Mouse (Mus musculus): ENCODE results near the gene Slx1b. TPM values are rescaled to one million over a fixed set of nuclear protein-coding genes. Genes with fewer than 3 reads are reported as not detected.

Slx1b gene
- polyA plus RNA-seq, 1 experiment from 2014 or later, result 6.1 TPM

DNA sequence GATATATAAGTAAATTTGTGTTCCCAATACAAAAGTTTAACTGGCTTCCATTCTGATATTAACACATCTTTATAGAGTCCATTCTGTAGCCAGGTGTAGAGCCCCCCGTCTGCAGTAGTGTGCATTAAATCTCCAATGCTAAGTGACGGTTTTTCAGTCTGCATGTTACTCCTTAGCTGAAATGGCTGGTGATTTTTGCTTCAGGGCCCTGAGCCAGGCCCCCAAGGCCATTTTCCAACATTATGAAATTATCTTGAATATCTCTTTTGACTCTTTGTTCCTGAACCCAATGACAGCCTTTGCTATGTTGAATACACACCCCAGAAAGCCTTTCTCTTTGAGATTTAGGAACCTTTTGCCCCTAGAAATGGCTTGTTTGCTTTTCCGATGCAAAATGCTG, 35.8 kb downstream of the Slx1b start:
- no peak overlapping the region for H3K9ac ChIP-seq (ENCODE audit: low read depth, low read length)
- H3K4me2 ChIP-seq, result no peak overlapping the region
- 85% methylated on average over 3 of the region's 3 CpGs for WGBS (ENCODE audit: insufficient replicate concordance)
- H3K4me3 ChIP-seq (ENCODE audit: low read depth, low read length), result no peak overlapping the region
- H3K27me3 ChIP-seq (ENCODE audit: control insufficient read depth, insufficient read depth, low read length), result no peaks in the 10 kb centered on the region
- H3K36me3 ChIP-seq (ENCODE audit: control insufficient read depth, insufficient read depth, low read length), result no peaks in the 10 kb centered on the region
- no peak overlapping the region for H3K27ac ChIP-seq (ENCODE audit: low read depth, low read length)
- H3K9me3 ChIP-seq (replicated peaks; ENCODE audit: control insufficient read depth, low read length), result no peaks in the 10 kb centered on the region
- H3K4me1 ChIP-seq (ENCODE audit: control insufficient read depth, insufficient read depth, low read length), result no peaks in the 10 kb centered on the region
- ATAC-seq (replicated peaks; ENCODE audit: insufficient number of reproducible peaks, low FRiP score, low TSS enrichment), result no peak

- Histone ChIP-seq H3K9ac (ENCODE audit: low read depth, low read length) (no peak overlapping the region), H3K36me3 (ENCODE audit: control insufficient read depth, insufficient read depth, low read length) (no peaks in the 10 kb centered on the region), H3K4me1 (ENCODE audit: control insufficient read depth, insufficient read depth, low read length) (no peaks in the 10 kb centered on the region), H3K27ac (ENCODE audit: low read depth, low read length) (no peak overlapping the region), H3K9me3 (replicated peaks; ENCODE audit: control insufficient read depth, low read length) (no peaks in the 10 kb centered on the region), H3K4me2 (no peak overlapping the region), H3K4me3 (ENCODE audit: low read depth, low read length) (no peak overlapping the region), H3K27me3 (ENCODE audit: control insufficient read depth, insufficient read depth, low read length) (no peaks in the 10 kb centered on the region)
- 79% methylated on average over 1 of the region's 1 CpGs for WGBS (ENCODE audit: insufficient replicate concordance)
- ATAC-seq (replicated peaks; ENCODE audit: insufficient number of reproducible peaks, low FRiP score, low TSS enrichment), result no peak
Observed at GRCm38 (mm10) chr7:126657522-126657921, 38.1 kb downstream of the Slx1b start.

- H3K9me3 ChIP-seq (replicated peaks; ENCODE audit: control insufficient read depth, low read length), result no peaks in the 10 kb centered on the region
- ATAC-seq (replicated peaks; ENCODE audit: insufficient number of reproducible peaks, low FRiP score, low TSS enrichment), result no peak
- WGBS (ENCODE audit: insufficient replicate concordance), result 83% methylated on average over 3 of the region's 3 CpGs
- no peak overlapping the region for H3K4me2 ChIP-seq
- no peak overlapping the region for H3K4me3 ChIP-seq (ENCODE audit: low read depth, low read length)
- H3K36me3 ChIP-seq (ENCODE audit: control insufficient read depth, insufficient read depth, low read length), result no peaks in the 10 kb centered on the region
- H3K9ac ChIP-seq (ENCODE audit: low read depth, low read length), result no peak overlapping the region
- H3K27me3 ChIP-seq (ENCODE audit: control insufficient read depth, insufficient read depth, low read length), result no peaks in the 10 kb centered on the region
- H3K4me1 ChIP-seq (ENCODE audit: control insufficient read depth, insufficient read depth, low read length), result peaks cover 2% of the 10 kb centered on the region; the same call in 1 of the 2 replicates
- H3K27ac ChIP-seq (ENCODE audit: low read depth, low read length), result no peak overlapping the region
Observed at GRCm38 (mm10) chr7:126655695-126656094, 39.9 kb downstream of the Slx1b start.

DNA sequence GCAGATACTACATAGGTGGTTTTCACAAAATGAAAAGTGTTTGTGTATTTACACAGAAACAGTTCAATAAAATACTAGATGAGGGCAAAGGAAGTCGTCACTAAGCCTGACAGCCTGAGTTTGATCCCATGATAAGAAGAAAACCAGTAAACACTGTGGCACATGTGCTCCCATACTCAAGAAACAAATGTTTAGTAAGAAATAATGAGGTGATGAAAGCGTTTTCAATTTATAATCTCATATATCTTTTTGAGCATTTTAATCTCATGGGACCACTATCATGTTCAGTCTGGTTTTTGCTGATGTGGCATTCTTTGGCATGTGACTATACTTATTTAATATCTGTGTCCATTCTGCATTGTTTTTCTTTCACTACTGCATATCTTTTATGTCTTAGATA, 41.6 kb downstream of the Slx1b start:
- ATAC-seq (replicated peaks; ENCODE audit: insufficient number of reproducible peaks, low FRiP score, low TSS enrichment), result no peak
- 82% methylated on average over 2 of the region's 2 CpGs for WGBS (ENCODE audit: insufficient replicate concordance)
- Histone ChIP-seq H3K9me3 (replicated peaks; ENCODE audit: control insufficient read depth, low read length) (no peaks in the 10 kb centered on the region), H3K27me3 (ENCODE audit: control insufficient read depth, insufficient read depth, low read length) (no peaks in the 10 kb centered on the region), H3K36me3 (ENCODE audit: control insufficient read depth, insufficient read depth, low read length) (no peaks in the 10 kb centered on the region), H3K4me2 (no peak overlapping the region), H3K9ac (ENCODE audit: low read depth, low read length) (no peak overlapping the region), H3K4me1 (ENCODE audit: control insufficient read depth, insufficient read depth, low read length) (peaks cover 7% of the 10 kb centered on the region; the same call in 1 of the 2 replicates), H3K27ac (ENCODE audit: low read depth, low read length) (no peak overlapping the region), H3K4me3 (ENCODE audit: low read depth, low read length) (no peak overlapping the region)

DNA sequence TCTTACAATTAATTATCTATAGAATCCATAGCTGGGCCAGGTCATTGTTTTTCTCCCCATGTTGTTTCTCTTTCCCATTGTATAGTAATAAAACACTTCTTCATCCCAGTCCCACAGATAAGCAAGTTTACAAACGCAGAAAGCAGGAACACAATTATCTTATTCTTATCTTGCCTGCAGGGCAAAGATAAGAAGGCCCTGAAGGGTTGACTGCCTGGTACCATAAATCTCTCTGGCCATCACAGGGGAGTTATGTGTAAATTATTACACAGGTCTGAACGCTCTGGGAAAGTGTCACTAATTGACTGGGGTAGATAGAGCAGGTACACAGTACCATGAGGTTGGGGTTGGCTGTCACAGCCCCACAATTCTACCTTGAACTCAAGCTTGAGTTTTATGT, 44.7 kb downstream of the Slx1b start:
- ATAC-seq (replicated peaks; ENCODE audit: insufficient number of reproducible peaks, low FRiP score, low TSS enrichment), result no peak
- Histone ChIP-seq H3K9ac (ENCODE audit: low read depth, low read length) (no peak overlapping the region), H3K4me3 (ENCODE audit: low read depth, low read length) (no peak overlapping the region), H3K27me3 (ENCODE audit: control insufficient read depth, insufficient read depth, low read length) (no peaks in the 10 kb centered on the region), H3K27ac (ENCODE audit: low read depth, low read length) (no peak overlapping the region), H3K4me1 (ENCODE audit: control insufficient read depth, insufficient read depth, low read length) (peaks cover 7% of the 10 kb centered on the region; the same call in 1 of the 2 replicates), H3K9me3 (replicated peaks; ENCODE audit: control insufficient read depth, low read length) (no peaks in the 10 kb centered on the region), H3K4me2 (no peak overlapping the region), H3K36me3 (ENCODE audit: control insufficient read depth, insufficient read depth, low read length) (no peaks in the 10 kb centered on the region)
- WGBS (ENCODE audit: insufficient replicate concordance), result 39% methylated on average over 2 of the region's 2 CpGs

DNA sequence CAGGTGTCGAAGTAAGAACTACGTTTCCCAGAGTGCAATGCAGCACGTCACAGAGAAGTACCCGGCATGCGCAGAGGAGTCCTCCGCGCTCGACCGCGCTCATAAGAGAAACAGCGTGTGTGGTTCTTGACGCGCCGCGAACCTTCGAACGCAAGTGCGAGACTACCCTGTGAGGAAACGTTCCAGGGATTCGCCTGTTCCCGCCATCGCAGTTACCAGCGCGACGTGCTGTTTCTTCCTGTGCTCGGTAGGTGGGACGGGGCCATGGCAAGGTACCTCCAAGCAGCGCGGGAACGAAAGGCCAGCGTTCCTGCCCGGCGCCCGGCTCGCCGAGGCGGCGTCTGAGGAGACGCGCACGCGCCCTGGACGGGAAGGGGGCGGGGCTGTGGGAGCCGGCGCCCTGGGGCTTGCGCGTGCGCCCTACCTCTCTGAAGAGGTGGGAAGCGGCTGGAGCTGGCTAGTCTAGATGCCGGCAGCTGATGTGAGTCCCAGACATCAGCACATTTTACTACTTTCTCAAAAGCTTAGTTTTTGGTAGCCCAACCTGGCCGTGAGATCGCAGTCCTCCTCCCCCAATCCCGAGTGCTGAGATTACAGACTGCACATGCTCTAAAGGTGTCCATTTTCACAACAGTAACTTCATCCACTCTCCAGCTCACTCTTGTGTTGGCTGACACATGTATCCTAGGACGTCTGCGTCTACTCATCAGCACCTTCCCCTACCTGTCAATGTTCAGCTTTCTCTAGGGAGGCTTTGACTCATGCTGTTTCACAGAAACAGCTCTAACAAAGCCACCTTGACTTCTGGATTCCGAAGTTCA, 46.1 kb downstream of the Slx1b start, which contains the start of gene Sgf29:
Gene Sgf29, plus strand, starts transcription at position 79 of the 821 bp plus-strand sequence.
- Histone ChIP-seq H3K27me3 (ENCODE audit: control insufficient read depth, insufficient read depth, low read length) (no peaks in the 10 kb centered on the region), H3K36me3 (ENCODE audit: control insufficient read depth, insufficient read depth, low read length) (no peaks in the 10 kb centered on the region), H3K4me2 (peak within 1 kb of the TSS; percentile 77), H3K9ac (ENCODE audit: low read depth, low read length) (peak within 1 kb of the TSS; percentile 71), H3K4me3 (ENCODE audit: low read depth, low read length) (peak within 1 kb of the TSS; percentile 58), H3K27ac (ENCODE audit: low read depth, low read length) (peak within 1 kb of the TSS; percentile 94), H3K9me3 (replicated peaks; ENCODE audit: control insufficient read depth, low read length) (no peaks in the 10 kb centered on the region), H3K4me1 (ENCODE audit: control insufficient read depth, insufficient read depth, low read length) (peaks cover 7% of the 10 kb centered on the region; the same call in 1 of the 2 replicates)
- ATAC-seq (replicated peaks; ENCODE audit: insufficient number of reproducible peaks, low FRiP score, low TSS enrichment), result peak; percentile 95
- WGBS (ENCODE audit: insufficient replicate concordance), result 1% methylated on average over 57 of the region's 57 CpGs

- no peak overlapping the region for H3K27ac ChIP-seq (ENCODE audit: low read depth, low read length)
- no peaks in the 10 kb centered on the region for H3K36me3 ChIP-seq (ENCODE audit: control insufficient read depth, insufficient read depth, low read length)
- H3K4me2 ChIP-seq, result peak overlapping the region; percentile 77; the same call in 1 of the 2 replicates
- no peaks in the 10 kb centered on the region for H3K27me3 ChIP-seq (ENCODE audit: control insufficient read depth, insufficient read depth, low read length)
- no peak overlapping the region for H3K9ac ChIP-seq (ENCODE audit: low read depth, low read length)
- H3K9me3 ChIP-seq (replicated peaks; ENCODE audit: control insufficient read depth, low read length), result no peaks in the 10 kb centered on the region
- ATAC-seq (replicated peaks; ENCODE audit: insufficient number of reproducible peaks, low FRiP score, low TSS enrichment), result no peak
- peaks cover 7% of the 10 kb centered on the region; the same call in 1 of the 2 replicates for H3K4me1 ChIP-seq (ENCODE audit: control insufficient read depth, insufficient read depth, low read length)
- peak overlapping the region; percentile 58; the same call in 1 of the 2 replicates for H3K4me3 ChIP-seq (ENCODE audit: low read depth, low read length)
- 68% methylated on average over 4 of the region's 4 CpGs for WGBS (ENCODE audit: insufficient replicate concordance)
Observed at GRCm38 (mm10) chr7:126648486-126648885, 47.1 kb downstream of the Slx1b start.

- WGBS (ENCODE audit: insufficient replicate concordance), result 58% methylated on average over 5 of the region's 5 CpGs
- no peak overlapping the region for H3K27ac ChIP-seq (ENCODE audit: low read depth, low read length)
Observed at GRCm38 (mm10) chr7:126645708-126646107, 49.9 kb downstream of the Slx1b start.

GRCm38 (mm10) chr7:126644914-126645313, 50.7 kb downstream of the Slx1b start:
- no peaks in the 10 kb centered on the region; the same call in 1 of the 2 replicates for H3K4me1 ChIP-seq (ENCODE audit: control insufficient read depth, insufficient read depth, low read length)
- no peak for ATAC-seq (replicated peaks; ENCODE audit: insufficient number of reproducible peaks, low FRiP score, low TSS enrichment)
- H3K4me3 ChIP-seq (ENCODE audit: low read depth, low read length), result no peak overlapping the region
- H3K27ac ChIP-seq (ENCODE audit: low read depth, low read length), result no peak overlapping the region
- H3K4me2 ChIP-seq, result no peak overlapping the region
- no peaks in the 10 kb centered on the region for H3K36me3 ChIP-seq (ENCODE audit: control insufficient read depth, insufficient read depth, low read length)
- no peaks in the 10 kb centered on the region for H3K27me3 ChIP-seq (ENCODE audit: control insufficient read depth, insufficient read depth, low read length)
- H3K9me3 ChIP-seq (replicated peaks; ENCODE audit: control insufficient read depth, low read length), result no peaks in the 10 kb centered on the region
- H3K9ac ChIP-seq (ENCODE audit: low read depth, low read length), result no peak overlapping the region

More at GRCm38 (mm10) chr7:126645708-126646107, 49.9 kb downstream of the Slx1b start:
- peaks cover 5% of the 10 kb centered on the region; the same call in 1 of the 2 replicates for H3K4me1 ChIP-seq (ENCODE audit: control insufficient read depth, insufficient read depth, low read length)
- no peaks in the 10 kb centered on the region for H3K9me3 ChIP-seq (replicated peaks; ENCODE audit: control insufficient read depth, low read length)
- no peaks in the 10 kb centered on the region for H3K27me3 ChIP-seq (ENCODE audit: control insufficient read depth, insufficient read depth, low read length)
- no peak overlapping the region for H3K4me3 ChIP-seq (ENCODE audit: low read depth, low read length)
- no peak for ATAC-seq (replicated peaks; ENCODE audit: insufficient number of reproducible peaks, low FRiP score, low TSS enrichment)
- no peak overlapping the region for H3K9ac ChIP-seq (ENCODE audit: low read depth, low read length)
- no peak overlapping the region for H3K4me2 ChIP-seq
- H3K36me3 ChIP-seq (ENCODE audit: control insufficient read depth, insufficient read depth, low read length), result no peaks in the 10 kb centered on the region
